Mouse (Mus musculus) myocyte (in vitro differentiated cells): Measurements from ENCODE around the gene Lyrm7. TPM values are rescaled to one million over a fixed set of nuclear protein-coding genes. Genes with fewer than 3 reads are reported as not detected.

Source experiments
- H3K27me3 ChIP-seq: one replicate; pipeline ENCODE4 v1.6.1; 2011; ENCODE audit not compliant: control insufficient read depth, insufficient read depth, insufficient read length
- H3K36me3 ChIP-seq: one replicate; pipeline ENCODE4 v1.6.1; 2011; ENCODE audit not compliant: control insufficient read depth, insufficient read depth
- H3K4me2 ChIP-seq: one replicate; pipeline ENCODE4 v1.6.1; 2011; ENCODE audit warnings: low read depth, control low read depth
- H3K4me3 ChIP-seq: one replicate; pipeline ENCODE4 v1.5.1; 2011; ENCODE audit warnings: mild to moderate bottlenecking, control low read depth, moderate library complexity
- H3K79me2 ChIP-seq: one replicate; pipeline ENCODE4 v1.6.1; 2011; ENCODE audit not compliant: control insufficient read depth, insufficient read depth
- H3ac ChIP-seq: one replicate; pipeline ENCODE4 v1.6.1; 2011; ENCODE audit not compliant: control insufficient read depth, insufficient read length
- CEBPB ChIP-seq: IDR thresholded peaks from 2 replicates; pipeline ENCODE4 v1.6.1; 2011; ENCODE audit warnings: mild to moderate bottlenecking, moderate library complexity; ENCODE audit not compliant: poor library complexity, insufficient read depth, severe bottlenecking
- E2F4 ChIP-seq: IDR thresholded peaks from one replicate; pipeline ENCODE4 v1.6.1; 2011; ENCODE audit warnings: mild to moderate bottlenecking, control low read depth, moderate library complexity; ENCODE audit not compliant: insufficient read depth
- MAX ChIP-seq: IDR thresholded peaks from one replicate; pipeline ENCODE4 v1.6.1; 2011; ENCODE audit warnings: low read depth, mild to moderate bottlenecking, control low read depth
- MYOD1 ChIP-seq, 3 experiments: IDR thresholded peaks; one replicate each; pipeline ENCODE4 v1.6.1; 2011; ENCODE audit warnings: control low read depth in 2 of 3, low read depth in 2 of 3, mild to moderate bottlenecking in 2 of 3, moderate library complexity in 1 of 3; ENCODE audit not compliant: insufficient read length in 2 of 3, control insufficient read depth in 1 of 3
- MYOG ChIP-seq, 3 experiments: IDR thresholded peaks; one replicate each; pipeline ENCODE4 v1.6.1; 2011; ENCODE audit warnings: control low read depth in 2 of 3, low read depth in 2 of 3, mild to moderate bottlenecking in 2 of 3; ENCODE audit not compliant: insufficient read length in 2 of 3, control insufficient read depth in 1 of 3, insufficient read depth in 1 of 3
- POLR2A ChIP-seq: IDR thresholded peaks from one replicate; pipeline ENCODE4 v1.6.1; 2011; ENCODE audit warnings: low read depth, mild to moderate bottlenecking, control low read depth, moderate library complexity; ENCODE audit not compliant: insufficient read length
- POLR2AphosphoS2 ChIP-seq: IDR thresholded peaks from one replicate; pipeline ENCODE4 v1.6.1; 2011; ENCODE audit warnings: low read depth, control low read depth; ENCODE audit not compliant: insufficient read length
- REST ChIP-seq: IDR thresholded peaks from one replicate; pipeline ENCODE4 v1.6.1; 2011; ENCODE audit warnings: mild to moderate bottlenecking, control low read depth, moderate library complexity; ENCODE audit not compliant: insufficient read depth, insufficient read length
- SRF ChIP-seq: IDR thresholded peaks from one replicate; pipeline ENCODE4 v1.6.1; 2011; ENCODE audit warnings: low read depth; ENCODE audit not compliant: control insufficient read depth, insufficient read length
- TCF12 ChIP-seq: IDR thresholded peaks from one replicate; pipeline ENCODE4 v1.6.1; 2011; ENCODE audit warnings: mild to moderate bottlenecking, control low read depth; ENCODE audit not compliant: poor library complexity, insufficient read depth, severe bottlenecking
- TCF3 ChIP-seq: IDR thresholded peaks from one replicate; pipeline ENCODE4 v1.6.1; 2011; ENCODE audit warnings: low read depth, control low read depth; ENCODE audit not compliant: insufficient read length
- USF1 ChIP-seq: IDR thresholded peaks from one replicate; pipeline ENCODE4 v1.6.1; 2011; ENCODE audit warnings: low read depth, mild to moderate bottlenecking, control low read depth, moderate library complexity
- polyA plus RNA-seq: library from polyadenylated mRNA; unstranded; fragments of >200 nt; fragmentation: generic; extraction: Trizol; gene quantifications from one replicate; pipeline ENCODE4 v1.2.1, GENCODE M21; 2012; ENCODE audit warnings: missing spikeins

Lyrm7 gene
- polyA plus RNA-seq, 1 experiment, result 2.2 TPM

DNA sequence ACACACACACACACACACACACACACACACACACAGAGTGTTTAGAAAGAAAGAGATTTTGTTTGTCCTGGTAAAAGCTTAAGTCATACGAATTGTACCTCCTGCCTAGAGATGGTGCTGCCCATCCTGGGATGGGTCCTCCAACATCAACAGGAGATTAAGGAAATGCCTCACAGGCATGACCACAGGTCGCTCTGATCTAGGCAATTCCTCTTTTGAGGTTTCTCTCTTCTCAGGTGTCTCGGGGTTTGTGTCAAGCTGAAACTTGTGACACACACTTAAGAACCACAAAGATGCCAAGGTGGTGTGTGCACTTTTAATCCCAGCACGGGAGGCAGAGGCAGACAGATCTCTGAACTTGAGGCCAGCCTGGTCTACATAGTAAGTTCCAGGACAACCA lies 52.5 kb downstream of the Lyrm7 start:
- TF ChIP-seq USF1 (no peak), MYOD1 (IDR thresholded peaks at IDR 0.05; ENCODE audit: control insufficient read depth in 1 of 3, insufficient read length in 2 of 3, low read depth in 2 of 3) (no peak), MYOG (IDR thresholded peaks at IDR 0.05; ENCODE audit: control insufficient read depth in 1 of 3, insufficient read depth in 1 of 3, insufficient read length in 2 of 3, low read depth in 2 of 3) (no peak), TCF3 (no peak), REST (no peak), SRF (no peak), E2F4 (no peak), MAX (no peak)
- Histone ChIP-seq H3K4me3 (no peak overlapping the region), H3K4me2 (no peak overlapping the region), H3K36me3 (no peaks in the 10 kb centered on the region), H3K27me3 (no peaks in the 10 kb centered on the region), H3ac (no peak overlapping the region), H3K79me2 (no peaks in the 10 kb centered on the region)

GRCm38 (mm10) chr11:54807669-54808068 lies 53.0 kb downstream of the Lyrm7 start:
- Histone ChIP-seq H3K27me3 (no peaks in the 10 kb centered on the region), H3K79me2 (no peaks in the 10 kb centered on the region), H3K4me3 (no peak overlapping the region), H3ac (no peak overlapping the region), H3K4me2 (no peak overlapping the region), H3K36me3 (no peaks in the 10 kb centered on the region)
- TF ChIP-seq MAX (no peak), USF1 (no peak), POLR2AphosphoS2 (no peak), MYOD1 (IDR thresholded peaks at IDR 0.05; ENCODE audit: control insufficient read depth in 1 of 3, insufficient read length in 2 of 3, low read depth in 2 of 3) (no peak), CEBPB (no peak), POLR2A (no peak), REST (no peak), E2F4 (no peak), TCF3 (no peak), MYOG (IDR thresholded peaks at IDR 0.05; ENCODE audit: control insufficient read depth in 1 of 3, insufficient read depth in 1 of 3, insufficient read length in 2 of 3, low read depth in 2 of 3) (no peak), TCF12 (no peak), SRF (no peak)

DNA sequence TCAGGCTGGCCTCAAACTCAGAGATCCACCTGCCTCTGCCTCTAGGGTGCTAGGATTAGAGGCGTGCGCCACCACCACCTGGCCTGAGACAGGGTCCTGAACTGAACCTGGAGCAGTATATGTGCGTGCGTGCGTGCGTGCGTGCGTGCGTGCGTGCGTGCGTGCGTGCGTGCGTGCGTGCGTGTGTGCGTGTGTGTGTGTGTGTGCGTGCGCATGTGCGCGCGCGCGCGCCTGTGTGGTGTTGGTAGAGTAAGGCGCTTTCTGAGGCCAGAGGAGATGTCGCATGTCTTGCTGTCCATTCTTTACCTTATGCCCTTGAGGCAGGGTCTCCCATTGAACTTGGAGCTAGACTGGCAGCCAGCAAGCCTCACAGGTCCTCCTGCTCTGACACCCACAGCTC lies 53.8 kb downstream of the Lyrm7 start:
- no peak for TF ChIP-seq REST
- no peak for TF ChIP-seq MYOD1 (IDR thresholded peaks at IDR 0.05; ENCODE audit: control insufficient read depth in 1 of 3, insufficient read length in 2 of 3, low read depth in 2 of 3)
- TF ChIP-seq POLR2AphosphoS2, result no peak
- no peak for TF ChIP-seq E2F4
- no peak for TF ChIP-seq TCF3
- TF ChIP-seq POLR2A, result no peak
- no peak for TF ChIP-seq MAX
- no peak for TF ChIP-seq TCF12
- TF ChIP-seq USF1, result no peak
- no peak for TF ChIP-seq CEBPB
- TF ChIP-seq SRF, result no peak
- TF ChIP-seq MYOG (IDR thresholded peaks at IDR 0.05; ENCODE audit: control insufficient read depth in 1 of 3, insufficient read depth in 1 of 3, insufficient read length in 2 of 3, low read depth in 2 of 3), result no peak
- Histone ChIP-seq H3K36me3 (no peaks in the 10 kb centered on the region), H3K27me3 (no peaks in the 10 kb centered on the region), H3K4me3 (no peak overlapping the region), H3ac (no peak overlapping the region), H3K4me2 (no peak overlapping the region), H3K79me2 (no peaks in the 10 kb centered on the region)

GRCm38 (mm10) chr11:54805196-54805595 lies 55.5 kb downstream of the Lyrm7 start:
- H3ac ChIP-seq, result no peak overlapping the region
- no peaks in the 10 kb centered on the region for H3K27me3 ChIP-seq
- no peak overlapping the region for H3K4me2 ChIP-seq
- H3K36me3 ChIP-seq, result no peaks in the 10 kb centered on the region
- TF ChIP-seq MYOD1 (IDR thresholded peaks at IDR 0.05; ENCODE audit: control insufficient read depth in 1 of 3, insufficient read length in 2 of 3, low read depth in 2 of 3) (no peak), POLR2AphosphoS2 (no peak), CEBPB (no peak), TCF12 (no peak), MAX (no peak), REST (no peak), MYOG (IDR thresholded peaks at IDR 0.05; ENCODE audit: control insufficient read depth in 1 of 3, insufficient read depth in 1 of 3, insufficient read length in 2 of 3, low read depth in 2 of 3) (no peak), SRF (no peak), USF1 (no peak), TCF3 (no peak), POLR2A (no peak), E2F4 (no peak)
- no peaks in the 10 kb centered on the region for H3K79me2 ChIP-seq
- no peak overlapping the region for H3K4me3 ChIP-seq

DNA sequence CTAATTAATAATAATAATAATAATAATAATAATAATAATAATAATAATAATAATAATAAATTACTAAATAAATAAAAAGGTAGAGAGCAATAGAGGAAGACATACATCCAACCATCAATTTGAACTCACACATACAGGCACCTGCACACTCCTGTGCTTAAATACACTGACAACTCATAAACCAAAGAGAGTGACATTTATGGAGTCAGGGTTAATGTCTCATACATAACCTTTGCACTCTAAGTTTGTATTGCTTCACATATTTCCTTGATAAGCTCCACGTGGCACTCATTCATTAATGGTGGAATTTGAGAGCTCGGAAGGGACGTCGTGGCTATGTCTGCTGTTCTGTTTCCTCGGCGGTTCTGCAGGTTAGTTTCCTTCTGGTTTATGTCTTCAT lies 58.1 kb downstream of the Lyrm7 start:
- H3K79me2 ChIP-seq, result no peaks in the 10 kb centered on the region
- H3K4me3 ChIP-seq, result no peak overlapping the region
- H3ac ChIP-seq, result no peak overlapping the region
- H3K4me2 ChIP-seq, result no peak overlapping the region
- TF ChIP-seq TCF12 (no peak), E2F4 (no peak), MYOD1 (IDR thresholded peaks at IDR 0.05; ENCODE audit: control insufficient read depth in 1 of 3, insufficient read length in 2 of 3, low read depth in 2 of 3) (no peak), SRF (no peak), USF1 (no peak), POLR2AphosphoS2 (no peak), MYOG (IDR thresholded peaks at IDR 0.05; ENCODE audit: control insufficient read depth in 1 of 3, insufficient read depth in 1 of 3, insufficient read length in 2 of 3, low read depth in 2 of 3) (no peak), POLR2A (no peak), REST (no peak), CEBPB (no peak), MAX (no peak), TCF3 (no peak)
- no peaks in the 10 kb centered on the region for H3K27me3 ChIP-seq
- H3K36me3 ChIP-seq, result no peaks in the 10 kb centered on the region
